Mouse (Mus musculus) embryonic facial prominence, embryonic 15.5 days (tissue): ENCODE measurements around the gene Ston2. TPM values are rescaled to one million over a fixed set of nuclear protein-coding genes. Genes with fewer than 3 reads are reported as not detected.
"Not testable (repeated sequence)": the region's sequence is repeated elsewhere in the genome, so short reads cannot be mapped to it uniquely, and the experiment has no call there.

ENCODE experiments used
- ATAC-seq: fragments of 200-750 bp; cut with Nextera tagmentation; 2 replicates; pipeline ENCODE4 v1.8.0; 2017; ENCODE audit warnings: low read depth, moderate TSS enrichment; ENCODE audit not compliant: insufficient number of reproducible peaks, low FRiP score, low TSS enrichment
- H3K27ac ChIP-seq: fragments of 300-500 bp; sonication (generic); replicated peaks from 2 replicates; pipeline ENCODE4 v1.5.1; 2015; ENCODE audit warnings: mild to moderate bottlenecking, inconsistent platforms
- H3K27me3 ChIP-seq: fragments of 300-500 bp; sonication (generic); 2 replicates; pipeline ENCODE4 v1.6.1; 2015; ENCODE audit warnings: inconsistent platforms
- H3K36me3 ChIP-seq: fragments of 300-500 bp; sonication (generic); 2 replicates; pipeline ENCODE4 v1.6.1; 2015; ENCODE audit warnings: mild to moderate bottlenecking, inconsistent platforms
- H3K4me1 ChIP-seq: fragments of 300-500 bp; sonication (generic); 2 replicates; pipeline ENCODE4 v1.6.1; 2015; ENCODE audit warnings: inconsistent platforms
- H3K4me2 ChIP-seq: fragments of 300-500 bp; sonication (generic); replicated peaks from 2 replicates; pipeline ENCODE4 v1.6.1; 2015; ENCODE audit warnings: mild to moderate bottlenecking, inconsistent platforms
- H3K4me3 ChIP-seq: fragments of 300-500 bp; sonication (generic); replicated peaks from 2 replicates; pipeline ENCODE4 v1.5.1; 2015; ENCODE audit warnings: mild to moderate bottlenecking, inconsistent platforms
- H3K9ac ChIP-seq: fragments of 300-500 bp; sonication (generic); 2 replicates; pipeline ENCODE4 v1.6.1; 2015; ENCODE audit warnings: inconsistent platforms
- H3K9me3 ChIP-seq: fragments of 300-500 bp; sonication (generic); replicated peaks from 2 replicates; pipeline ENCODE4 v1.6.1; 2016; ENCODE audit warnings: inconsistent platforms
- WGBS: fragments of 180-500 bp; shearing (Covaris S2); methylation state at CpG from one replicate; pipeline ENCODE4 v1.1.7; 2015; 5-methylcytosine and 5-hydroxymethylcytosine counted together
- polyA plus RNA-seq: library from polyadenylated mRNA; unstranded; fragments of >200 nt; fragmentation: Nextera tagmentation; extraction: Ambion mirVana; gene quantifications from 2 replicates; pipeline ENCODE4 v1.2.1, GENCODE M21; 2015

The Ston2 gene
- polyA plus RNA-seq, 1 experiment from 2014 or later = 11.5 TPM

GRCm38 (mm10) chr12:91789801-91790200 lies 1.6 kb upstream of the Ston2 start:
- 56% methylated on average over 6 of the region's 6 CpGs for WGBS
- H3K4me1 ChIP-seq = peaks cover 13% of the 10 kb centered on the region
- H3K9ac ChIP-seq = no peak overlapping the region
- no peak overlapping the region for H3K4me3 ChIP-seq
- no peak for ATAC-seq
- no peaks in the 10 kb centered on the region for H3K36me3 ChIP-seq
- no peak overlapping the region for H3K4me2 ChIP-seq
- no peak overlapping the region for H3K27ac ChIP-seq
- H3K27me3 ChIP-seq = no peaks in the 10 kb centered on the region
- no peaks in the 10 kb centered on the region for H3K9me3 ChIP-seq

GRCm38 (mm10) chr12:91788446-91788845 lies 259 bp upstream of the Ston2 start:
- not testable (repeated sequence) for H3K36me3 ChIP-seq, ATAC-seq, H3K4me2 ChIP-seq, H3K27me3 ChIP-seq, H3K27ac ChIP-seq, H3K4me3 ChIP-seq, H3K9ac ChIP-seq, H3K9me3 ChIP-seq
- peaks cover 13% of the 10 kb centered on the region for H3K4me1 ChIP-seq
- 73% methylated on average over 3 of the region's 3 CpGs for WGBS

DNA sequence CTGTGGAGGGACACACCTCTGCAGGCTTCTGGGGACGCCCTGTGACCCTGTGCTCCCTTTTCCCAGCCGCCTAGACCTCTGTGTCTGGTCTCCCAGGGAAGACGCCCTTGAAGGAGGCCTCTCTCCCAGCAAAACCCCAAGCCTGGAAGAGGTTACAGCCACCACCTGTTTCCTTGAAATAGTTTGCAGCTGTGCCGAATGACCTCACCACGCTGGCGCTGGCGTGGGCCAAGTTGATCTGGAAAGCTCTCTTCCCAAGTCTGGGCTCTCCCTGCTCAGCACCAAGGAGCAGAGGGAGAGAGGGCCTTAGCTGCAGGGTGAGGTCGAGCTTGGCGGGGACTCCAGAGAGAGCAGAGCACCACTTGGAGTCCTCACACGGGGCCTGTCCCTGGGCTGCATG lies 1.8 kb downstream of the Ston2 start:
- H3K4me2 ChIP-seq = peak overlapping the region; percentile 8; the same call in 1 of the 2 replicates
- no peaks in the 10 kb centered on the region for H3K9me3 ChIP-seq
- H3K36me3 ChIP-seq = no peaks in the 10 kb centered on the region
- no peaks in the 10 kb centered on the region for H3K27me3 ChIP-seq
- peak; percentile 87 for ATAC-seq
- WGBS = 27% methylated on average over 10 of the region's 10 CpGs
- H3K4me3 ChIP-seq = no peak overlapping the region
- peaks cover 13% of the 10 kb centered on the region for H3K4me1 ChIP-seq
- H3K27ac ChIP-seq = peak overlapping the region; percentile 58; the same call in 1 of the 2 replicates
- H3K9ac ChIP-seq = no peak overlapping the region

DNA sequence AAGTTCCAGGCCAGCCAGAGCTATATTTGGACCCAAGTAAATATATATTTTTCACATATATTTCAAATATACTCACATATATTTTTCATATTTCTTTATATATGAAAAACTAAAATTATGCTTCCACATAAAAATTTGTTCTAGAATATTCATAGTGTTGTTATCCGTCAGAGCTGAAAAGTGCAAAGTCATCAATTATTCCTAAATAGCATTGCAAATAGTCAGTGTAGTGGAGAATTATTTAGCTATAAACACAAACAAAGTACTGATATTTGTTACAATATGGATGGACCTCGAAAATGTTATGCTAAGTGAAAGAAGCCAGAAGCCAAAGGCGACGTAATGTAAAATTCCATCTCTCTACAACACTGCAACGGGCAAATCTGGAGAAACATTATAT lies 6.8 kb downstream of the Ston2 start:
- ATAC-seq = no peak
- Histone ChIP-seq H3K9me3 (no peaks in the 10 kb centered on the region), H3K27me3 (no peaks in the 10 kb centered on the region), H3K4me2 (no peak overlapping the region), H3K4me1 (peaks cover 16% of the 10 kb centered on the region), H3K27ac (no peak overlapping the region), H3K36me3 (no peaks in the 10 kb centered on the region), H3K4me3 (no peak overlapping the region), H3K9ac (no peak overlapping the region)
- 86% methylated on average over 5 of the region's 5 CpGs for WGBS

GRCm38 (mm10) chr12:91780531-91780930 lies 7.7 kb downstream of the Ston2 start:
- H3K4me2 ChIP-seq = no peak overlapping the region
- ATAC-seq = no peak
- H3K27ac ChIP-seq = no peak overlapping the region
- no peak overlapping the region for H3K9ac ChIP-seq
- H3K9me3 ChIP-seq = no peaks in the 10 kb centered on the region
- peaks cover 8% of the 10 kb centered on the region; the same call in 1 of the 2 replicates for H3K4me1 ChIP-seq
- no peaks in the 10 kb centered on the region for H3K36me3 ChIP-seq
- H3K27me3 ChIP-seq = no peaks in the 10 kb centered on the region
- 78% methylated on average over 3 of the region's 3 CpGs for WGBS
- H3K4me3 ChIP-seq = no peak overlapping the region

DNA sequence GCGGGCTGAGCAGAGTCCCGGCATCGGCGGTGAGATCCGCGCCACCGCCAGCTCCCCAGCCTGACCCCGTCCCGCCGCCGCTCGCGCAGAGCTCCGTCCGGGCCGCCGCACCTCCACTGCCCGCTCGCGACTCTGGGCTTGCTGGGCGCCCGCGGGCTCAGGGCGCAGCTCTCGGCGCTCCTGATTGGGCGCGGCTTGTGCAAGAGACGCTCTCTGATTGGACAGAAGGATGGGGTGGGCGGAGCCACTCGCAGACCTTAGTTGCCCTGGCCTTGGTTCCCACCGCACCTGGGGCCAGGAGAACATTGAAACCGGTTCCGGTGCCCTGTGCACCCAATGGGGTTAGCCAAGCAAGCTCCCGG lies 9.2 kb downstream of the Ston2 start:
- Histone ChIP-seq H3K4me3 (peak overlapping the region; percentile 60), H3K27me3 (no peaks in the 10 kb centered on the region), H3K36me3 (no peaks in the 10 kb centered on the region), H3K9ac (peak overlapping the region; percentile 23), H3K27ac (no peak overlapping the region), H3K4me2 (peak overlapping the region; percentile 87), H3K4me1 (peaks cover 8% of the 10 kb centered on the region; the same call in 1 of the 2 replicates), H3K9me3 (no peaks in the 10 kb centered on the region)
- under 1% methylated on average over 33 of the region's 35 CpGs for WGBS
- ATAC-seq = peak; percentile 89

DNA sequence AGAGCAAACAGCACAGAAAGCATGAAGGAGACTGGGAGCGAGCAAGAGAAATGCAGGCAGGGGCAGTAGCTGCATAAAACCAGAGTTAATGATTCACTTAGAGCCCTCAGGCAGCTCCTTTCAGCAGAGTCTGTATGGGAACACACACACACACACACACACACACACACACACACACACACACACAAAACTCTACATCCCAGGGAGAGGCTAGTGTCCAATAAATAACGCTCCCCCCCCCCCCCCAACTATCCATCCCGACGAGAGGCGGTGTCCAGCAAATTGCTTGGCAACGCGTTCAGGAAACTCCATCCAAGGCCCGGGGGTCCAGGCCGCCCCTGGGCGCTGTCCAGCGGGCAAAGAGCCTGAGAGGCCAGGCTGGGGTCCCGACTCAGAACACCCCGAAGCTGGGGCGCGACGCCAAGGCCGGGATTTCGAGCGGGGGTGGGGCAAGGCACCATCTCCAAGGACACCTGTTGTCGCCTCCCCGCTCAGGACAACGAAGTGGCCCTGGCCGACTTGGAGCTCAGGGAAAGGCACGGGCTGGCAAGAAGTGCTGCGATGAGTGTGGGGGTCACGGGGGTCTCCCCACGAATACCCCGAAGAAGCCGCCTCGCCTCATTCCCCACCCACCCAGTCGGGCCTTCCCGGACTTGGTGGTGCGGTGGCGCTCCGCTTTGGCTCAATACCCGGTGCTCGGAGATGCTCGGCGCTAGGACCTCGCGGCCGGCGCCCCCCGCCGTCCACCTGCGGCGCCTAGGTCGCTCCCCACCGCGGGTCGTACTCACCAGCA lies 9.8 kb downstream of the Ston2 start:
- H3K4me3 ChIP-seq = peak overlapping the region; percentile 60
- WGBS = under 1% methylated on average over 48 of the region's 51 CpGs
- no peak overlapping the region for H3K27ac ChIP-seq
- H3K9ac ChIP-seq = peak overlapping the region; percentile 23
- peak overlapping the region; percentile 87 for H3K4me2 ChIP-seq
- peak; percentile 59 for ATAC-seq
- no peaks in the 10 kb centered on the region for H3K9me3 ChIP-seq
- H3K27me3 ChIP-seq = no peaks in the 10 kb centered on the region
- no peaks in the 10 kb centered on the region for H3K36me3 ChIP-seq
- H3K4me1 ChIP-seq = peaks cover 8% of the 10 kb centered on the region; the same call in 1 of the 2 replicates

DNA sequence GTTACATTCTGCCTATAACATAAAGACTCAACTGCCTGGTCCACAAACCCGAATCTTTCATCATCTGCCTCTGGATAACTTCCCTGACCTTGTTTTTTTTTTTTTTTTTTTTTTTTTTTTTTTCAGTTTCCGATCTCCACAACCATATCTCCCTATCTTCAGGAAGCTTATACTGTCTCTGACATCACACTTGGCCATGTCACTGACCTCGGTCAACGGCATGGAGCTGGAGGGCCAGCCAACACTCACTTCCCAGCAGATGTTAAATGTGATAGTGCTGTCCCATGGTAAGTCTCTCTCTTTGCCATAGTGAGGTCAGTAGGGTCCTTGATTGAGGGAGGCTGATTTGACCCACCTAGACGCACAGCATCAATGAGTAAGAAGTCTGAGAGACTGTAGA lies 11.8 kb downstream of the Ston2 start:
- ATAC-seq = no peak
- no peaks in the 10 kb centered on the region for H3K27me3 ChIP-seq
- H3K9me3 ChIP-seq = no peaks in the 10 kb centered on the region
- H3K4me1 ChIP-seq = peaks cover 8% of the 10 kb centered on the region; the same call in 1 of the 2 replicates
- no peak overlapping the region for H3K9ac ChIP-seq
- no peaks in the 10 kb centered on the region for H3K36me3 ChIP-seq
- H3K27ac ChIP-seq = no peak overlapping the region
- no peak overlapping the region for H3K4me2 ChIP-seq
- WGBS = 78% methylated on average over 5 of the region's 5 CpGs
- no peak overlapping the region for H3K4me3 ChIP-seq

DNA sequence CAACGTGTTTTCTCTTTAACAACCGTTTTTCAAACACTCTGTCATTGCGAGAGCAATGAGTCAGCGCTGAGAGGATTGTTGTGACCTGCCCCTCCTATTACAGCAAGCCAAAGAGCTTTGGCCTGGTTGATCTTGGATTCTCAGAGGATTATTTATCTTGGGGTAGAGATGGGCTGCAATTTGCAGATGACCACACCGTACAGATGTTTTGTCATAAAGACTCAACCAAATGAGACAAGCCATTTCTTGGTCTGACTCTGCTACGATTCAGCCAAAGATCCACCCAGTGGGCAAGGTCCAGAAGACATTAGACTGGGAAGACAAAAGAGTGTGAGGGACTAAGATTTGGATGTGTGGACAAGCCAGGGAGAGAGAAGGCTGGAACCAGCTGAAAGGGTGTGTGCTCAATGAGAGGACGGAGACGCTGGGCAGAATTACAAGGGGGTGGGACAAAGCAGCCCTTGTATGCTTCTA lies 13.3 kb downstream of the Ston2 start:
- H3K9me3 ChIP-seq = no peaks in the 10 kb centered on the region

DNA sequence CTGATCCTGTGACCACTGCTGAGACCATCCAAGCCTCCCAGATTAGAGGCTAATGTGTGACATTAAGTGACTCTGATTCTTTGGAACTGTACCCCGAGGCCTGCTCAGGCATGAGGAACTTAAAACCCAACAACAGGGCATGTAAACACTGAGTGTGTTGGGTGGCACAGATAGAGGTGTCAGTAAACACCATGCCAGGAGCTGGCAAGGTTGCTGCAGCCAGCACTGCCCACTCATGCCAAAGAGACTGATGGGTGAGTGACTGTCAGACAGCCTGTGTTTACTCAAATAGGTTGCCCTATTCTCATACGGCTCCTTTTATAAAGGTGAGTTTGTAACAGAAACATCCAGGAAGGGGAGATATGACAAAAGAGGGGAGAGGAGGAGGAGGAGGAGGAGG lies 19.3 kb downstream of the Ston2 start:
- ATAC-seq = no peak
- Histone ChIP-seq H3K36me3 (no peaks in the 10 kb centered on the region), H3K9ac (no peak overlapping the region), H3K4me3 (no peak overlapping the region), H3K27me3 (no peaks in the 10 kb centered on the region), H3K4me2 (no peak overlapping the region), H3K9me3 (no peaks in the 10 kb centered on the region), H3K27ac (no peak overlapping the region), H3K4me1 (peaks cover 28% of the 10 kb centered on the region)
- 68% methylated on average over 2 of the region's 2 CpGs for WGBS

More for the DNA sequence above, 13.3 kb downstream of the Ston2 start:
- H3K4me3 ChIP-seq = no peak overlapping the region
- no peaks in the 10 kb centered on the region for H3K27me3 ChIP-seq
- ATAC-seq = no peak
- H3K4me1 ChIP-seq = peaks cover 8% of the 10 kb centered on the region; the same call in 1 of the 2 replicates
- H3K27ac ChIP-seq = no peak overlapping the region
- WGBS = 43% methylated on average over 8 of the region's 8 CpGs
- H3K9ac ChIP-seq = no peak overlapping the region
- no peak overlapping the region for H3K4me2 ChIP-seq
- no peaks in the 10 kb centered on the region for H3K36me3 ChIP-seq

DNA sequence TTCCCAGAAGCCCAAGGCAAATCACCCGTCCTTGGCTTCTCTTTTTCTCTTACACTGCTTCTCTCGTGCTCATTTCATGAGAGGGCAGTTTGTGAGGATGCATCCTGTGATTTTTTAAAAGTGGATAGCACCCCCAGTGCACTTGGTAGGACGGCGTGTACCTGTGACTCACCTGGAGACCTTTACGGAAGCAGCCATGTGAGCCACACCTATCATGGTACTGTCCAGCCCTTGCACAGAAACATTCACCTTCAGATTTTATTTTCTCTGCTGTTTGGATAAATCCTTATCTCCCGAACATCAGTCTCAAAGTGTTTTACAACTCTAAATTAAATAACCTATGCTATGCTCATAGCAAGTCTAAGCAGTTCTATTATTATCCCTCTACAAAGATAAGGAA lies 20.0 kb downstream of the Ston2 start:
- Histone ChIP-seq H3K4me3 (no peak overlapping the region), H3K27me3 (no peaks in the 10 kb centered on the region), H3K36me3 (no peaks in the 10 kb centered on the region), H3K4me2 (no peak overlapping the region), H3K27ac (no peak overlapping the region), H3K9me3 (no peaks in the 10 kb centered on the region), H3K4me1 (peaks cover 28% of the 10 kb centered on the region), H3K9ac (no peak overlapping the region)
- no peak for ATAC-seq
- 71% methylated on average over 6 of the region's 6 CpGs for WGBS
